Mouse (Mus musculus) right cerebral cortex, postnatal 10 days (tissue): ENCODE measurements around the gene Tsfm.

Experiments
- DNase-seq, 2 experiments: peaks; one replicate each; pipeline ENCODE4 v3.0.0; 2021; ENCODE audit warnings: low spot score in 2 of 2

Gene Tsfm

GRCm38 (mm10) chr10:126962271-126962965 is 68.2 kb downstream of the Tsfm start:
- DNase-seq = peak in 1 of 2 experiments; percentile 69

- DNase-seq = peak; percentile 67 to 76
Observed at GRCm38 (mm10) chr10:126961757-126962156, 68.9 kb downstream of the Tsfm start.
